Mouse (Mus musculus) heart, postnatal 25 days (tissue): ENCODE results near the gene Eml4. TPM values are rescaled to one million over a fixed set of nuclear protein-coding genes. Genes with fewer than 3 reads are reported as not detected.
A peak's percentile ranks its signal among the peaks of the same experiment; 100 is the strongest.

Experiments
- DNase-seq: peaks from one replicate; pipeline ENCODE4 v3.0.0; 2022; ENCODE audit warnings: low spot score
- intact Hi-C: fragments of 180-260 bp; cut with DNase I; formaldehyde crosslinking; loops from one replicate; pipeline ENCODE4 v1.15.1; 2025
- total RNA-seq, 2 experiments: library from RNA; stranded (reverse); gene quantifications; 2 replicates each; pipeline ENCODE4 v1.2.3; 2021

Eml4 gene
- 1 to 10 TPM; 5.1 to 6.1 TPM for total RNA-seq

- peak; percentile 91 for DNase-seq
- intact Hi-C loops = loop anchor here (5.0 to 10.0 kb wide), 4 partner anchors 47 to 162 kb away; partner anchors contain the start of gene Pkdcc
Observed at GRCm38 (mm10) chr17:83350379-83351091, at the start of gene Eml4. Gene Eml4, plus strand, starts transcription at chr17:83350931.

DNA sequence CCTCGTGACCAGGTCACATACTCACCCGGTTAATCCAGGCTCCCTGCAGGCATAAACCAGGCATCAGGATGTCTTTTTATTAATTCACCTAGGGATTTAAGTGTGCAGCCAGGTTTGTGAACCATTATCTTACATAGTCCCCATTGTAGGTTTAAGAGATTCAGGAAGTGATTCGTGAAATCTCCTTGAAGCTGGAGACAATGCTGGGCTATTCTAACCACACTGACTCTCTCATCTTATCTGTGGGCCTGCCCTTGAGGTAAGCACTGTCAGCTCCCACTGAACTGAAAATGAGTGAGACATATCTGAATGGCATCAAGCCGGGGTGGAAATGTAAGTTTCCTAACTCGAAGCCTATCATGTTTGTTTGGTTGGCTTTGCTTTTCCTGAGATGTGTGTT lies 49.3 kb upstream of the Eml4 start:
- intact Hi-C loops = no loop called here
- no peak for DNase-seq

DNA sequence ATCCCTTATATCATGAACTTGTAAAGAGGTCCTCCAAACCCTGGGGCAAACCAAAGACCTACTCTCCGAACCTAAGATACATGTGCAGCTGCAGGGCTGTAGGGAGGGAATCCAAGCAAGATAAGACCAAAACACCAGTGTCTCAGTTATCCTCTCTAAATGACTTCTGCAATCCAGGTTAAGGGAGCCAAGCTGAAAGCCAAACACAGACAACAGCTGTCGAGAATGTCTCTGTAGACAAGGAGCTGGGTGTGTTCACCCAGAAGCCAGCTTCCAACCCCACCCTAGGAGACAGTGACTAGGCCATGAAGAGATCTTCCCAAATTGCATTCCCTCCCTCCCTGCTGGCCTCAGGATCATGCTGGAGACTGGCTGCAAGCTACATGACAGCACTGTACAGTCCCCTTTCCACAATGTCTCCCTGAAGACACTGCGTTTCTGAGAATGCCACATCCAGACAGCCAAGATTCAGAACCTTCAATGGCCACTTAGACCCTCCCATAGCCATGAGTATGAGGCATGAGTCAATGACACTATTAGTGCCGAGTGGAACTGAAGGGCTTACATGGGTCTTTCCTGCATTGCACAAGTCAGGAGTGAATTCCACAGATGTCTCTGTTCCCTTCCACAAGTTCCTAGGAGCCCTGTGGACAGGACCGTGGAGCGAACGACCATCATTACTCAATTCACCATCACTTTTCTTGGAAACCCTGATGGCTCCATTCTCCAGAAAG lies 46.5 kb upstream of the Eml4 start:
- no peak for DNase-seq
- intact Hi-C loops = no loop called here

DNA sequence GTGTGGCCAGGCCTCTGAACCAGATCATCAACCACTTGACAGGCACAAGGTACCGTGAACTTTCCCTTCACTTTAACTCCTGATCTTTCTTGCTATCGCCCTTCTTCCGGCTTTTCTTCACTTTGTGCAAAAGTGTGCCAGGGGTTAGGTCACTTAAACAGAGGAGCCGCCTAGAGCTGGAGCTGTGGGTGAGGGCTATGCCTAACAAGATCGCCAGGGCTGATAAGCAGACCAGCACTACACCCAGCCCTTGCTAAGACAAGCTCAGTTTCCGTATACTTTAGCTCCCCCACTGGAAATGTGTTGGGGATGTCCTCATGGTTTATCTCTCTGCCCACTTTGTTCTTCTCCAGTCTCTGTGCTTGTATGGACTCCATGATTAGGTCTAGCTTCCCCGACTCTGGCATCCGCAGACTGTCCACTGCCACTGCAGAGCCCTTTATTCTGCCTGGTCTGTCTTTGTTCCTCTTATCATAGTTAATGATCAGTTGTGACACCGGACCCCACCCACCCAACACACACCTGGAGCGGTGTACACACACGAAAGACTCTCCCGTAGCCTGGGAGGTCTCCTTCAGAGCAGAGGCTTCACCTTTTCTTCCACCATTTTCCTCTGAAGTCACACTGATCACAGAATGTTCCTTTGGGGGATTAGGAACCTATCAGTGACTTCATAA lies 43.6 kb upstream of the Eml4 start:
- intact Hi-C loops = no loop called here
- DNase-seq = no peak

- no peak for DNase-seq
- intact Hi-C loops = no loop called here
Observed at GRCm38 (mm10) chr17:83307641-83308296, 43.0 kb upstream of the Eml4 start.

GRCm38 (mm10) chr17:83308451-83308850 lies 42.3 kb upstream of the Eml4 start:
- intact Hi-C loops = no loop called here
- no peak for DNase-seq

DNA sequence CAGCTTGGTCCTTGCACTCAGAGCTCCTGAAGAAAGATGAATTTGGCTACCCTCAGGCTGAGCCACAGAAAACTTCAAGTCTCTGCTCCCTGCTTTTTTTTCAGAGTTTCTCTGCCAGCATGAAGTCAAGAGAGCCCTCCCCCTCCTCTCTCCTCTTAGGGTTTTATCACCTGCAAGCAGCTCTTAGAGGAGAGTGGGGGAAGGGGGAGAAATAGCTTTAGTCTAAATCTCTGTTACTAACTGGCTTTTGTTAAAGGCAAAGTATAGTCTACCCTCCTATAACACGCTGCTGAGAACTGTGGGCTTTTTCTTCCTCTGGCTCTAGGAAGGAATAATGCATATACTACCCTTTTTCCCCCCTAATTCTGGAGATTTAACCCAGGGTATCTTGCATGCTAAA lies 41.5 kb upstream of the Eml4 start:
- DNase-seq = no peak
- intact Hi-C loops = no loop called here

GRCm38 (mm10) chr17:83311806-83312205 lies 38.9 kb upstream of the Eml4 start:
- intact Hi-C loops = no loop called here

GRCm38 (mm10) chr17:83312244-83312918 lies 38.4 kb upstream of the Eml4 start:
- peak; percentile 40 for DNase-seq
- intact Hi-C loops = no loop called here

More at GRCm38 (mm10) chr17:83311806-83312205, 38.9 kb upstream of the Eml4 start:
- no peak for DNase-seq

GRCm38 (mm10) chr17:83313046-83313689 lies 37.6 kb upstream of the Eml4 start:
- intact Hi-C loops = no loop called here
- no peak for DNase-seq

DNA sequence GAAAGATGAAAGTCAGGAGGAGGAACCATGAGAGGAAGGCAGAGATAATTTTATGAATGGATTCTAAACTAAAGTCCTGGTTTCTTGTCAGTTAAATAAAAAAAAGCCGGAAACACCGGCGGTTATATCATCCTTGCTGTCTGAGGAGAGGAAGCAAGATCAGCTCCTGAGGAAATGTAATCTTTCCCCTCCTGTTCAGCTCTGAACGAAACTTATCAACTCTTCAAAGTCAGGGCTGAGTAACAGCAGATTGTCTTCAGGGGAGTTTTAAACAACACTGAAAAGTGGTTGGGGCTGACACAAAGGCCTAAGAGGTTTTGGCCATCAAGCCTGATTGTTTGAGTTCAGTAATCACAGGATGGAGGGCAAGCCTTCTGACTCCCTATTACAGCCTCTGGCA lies 35.3 kb upstream of the Eml4 start:
- intact Hi-C loops = no loop called here

GRCm38 (mm10) chr17:83322621-83323335 lies 28.0 kb upstream of the Eml4 start:
- DNase-seq = peak; percentile 47
- intact Hi-C loops = no loop called here

More for the DNA sequence above, 35.3 kb upstream of the Eml4 start:
- DNase-seq = no peak

DNA sequence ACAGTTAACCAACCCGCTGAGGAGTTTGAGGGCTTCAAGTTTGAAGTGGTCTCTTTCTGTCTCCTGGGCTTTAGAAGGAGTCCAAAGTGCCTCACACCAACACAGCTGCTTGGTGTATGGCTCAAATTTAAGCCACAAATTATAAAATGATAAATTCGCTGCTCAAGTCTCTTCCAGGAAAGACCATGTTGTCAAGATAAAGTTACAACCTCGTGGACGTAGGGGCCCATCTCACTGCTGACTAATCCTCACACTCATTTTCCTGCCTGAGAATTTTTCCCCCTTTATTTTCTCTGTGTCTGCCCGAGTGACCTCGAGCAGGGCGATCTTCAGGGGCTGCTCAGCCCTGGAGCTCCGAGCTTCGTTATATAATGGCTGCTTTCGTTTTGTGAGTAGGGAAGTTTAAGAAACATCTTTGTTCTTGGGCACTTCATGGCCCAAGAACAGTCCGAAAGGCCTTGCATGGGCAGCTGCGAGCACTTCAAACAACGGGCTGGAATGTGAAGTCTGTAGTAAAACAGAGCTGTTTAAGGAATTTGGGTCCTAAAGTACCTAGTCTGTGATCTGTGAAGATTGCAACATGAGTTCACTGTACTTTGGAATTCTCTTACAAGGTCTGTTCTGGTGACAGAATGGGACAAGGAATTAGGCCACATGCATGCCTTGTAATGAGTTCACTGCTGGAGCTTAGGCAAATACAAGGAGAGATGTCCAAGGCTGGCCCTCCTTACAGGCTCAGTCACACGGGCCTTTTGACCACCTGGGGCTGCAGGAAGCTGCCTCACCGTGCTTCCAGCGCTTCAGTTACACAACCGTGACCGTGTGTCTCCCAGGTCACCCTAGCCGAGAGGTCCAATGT lies 27.1 kb upstream of the Eml4 start:
- intact Hi-C loops = no loop called here
- DNase-seq = no peak

DNA sequence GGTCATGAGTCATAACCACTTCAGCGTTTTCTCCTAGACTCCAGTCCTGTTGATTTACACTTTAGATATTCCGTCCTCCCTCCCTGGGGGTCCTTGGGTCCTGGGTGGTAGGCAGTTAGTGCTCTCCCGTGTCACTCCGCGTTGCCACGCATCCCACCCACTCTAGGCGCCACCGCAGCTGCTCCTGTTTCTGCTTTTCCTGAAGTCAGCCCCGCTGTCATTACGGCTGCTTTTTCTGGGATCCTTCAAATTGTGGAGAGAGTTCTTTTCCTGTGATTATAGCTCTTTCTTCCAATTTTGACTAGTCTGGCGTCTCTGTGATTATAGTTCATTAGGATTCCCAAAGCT lies 26.5 kb upstream of the Eml4 start:
- intact Hi-C loops = no loop called here

GRCm38 (mm10) chr17:83335183-83335584 lies 15.5 kb upstream of the Eml4 start:
- intact Hi-C loops = no loop called here
- DNase-seq = no peak

More for the DNA sequence above, 26.5 kb upstream of the Eml4 start:
- DNase-seq = no peak

GRCm38 (mm10) chr17:83337051-83337898 lies 13.5 kb upstream of the Eml4 start:
- no peak for DNase-seq
- intact Hi-C loops = no loop called here
